Comparison of ENCODE assay signal across 13 mouse cellular contexts in genomic region chr13:52078561-52078960, GRCm38 (mm10).
A peak's percentile ranks its signal among the peaks of the same experiment; 100 is the strongest.
DNase-seq lines count a peak whose midpoint lies in the region; ATAC-seq and TF ChIP-seq lines count a peak whose summit lies in the region.
"Had no signal": no experiment of that assay in that cellular context is flagged by ENCODE, and none has a peak within 500 bp of the region (broad histone marks: within the 10 kb centered on the region; RNA-seq: fewer than 3 reads in every experiment).

No protein-coding gene starts in this region.

- TF ChIP-seq EP300 in CH12.LX (IDR thresholded peaks at IDR 0.05; ENCODE audit: low read length) = peak; percentile 61

- H3K27ac ChIP-seq in CH12.LX (ENCODE audit: insufficient read depth, low read depth) = peak overlapping the region; percentile 31; the same call in 1 of the 2 replicates
- H3K27ac ChIP-seq: midbrain, embryonic 12.5 days had no signal

- peak; percentile 97 for DNase-seq in heart, adult 11 months
- no peak for DNase-seq in heart, postnatal 36 days
- peak; percentile 77 for DNase-seq in CH12.LX (ENCODE audit: extremely low read depth)
- DNase-seq in induced T-regulatory cell, adult 2 months (ENCODE audit: low read depth) = peak; percentile 68
- DNase-seq in spleen, postnatal 36 days (ENCODE audit: low spot score in 2 of 2) = peak; percentile 85 to 89
- no peak for DNase-seq in layer of hippocampus, postnatal 10 days (ENCODE audit: low spot score in 2 of 2)
- DNase-seq in ovary, postnatal 36 days (ENCODE audit: low spot score) = no peak
- DNase-seq: adrenal gland, postnatal 10 days; cerebellum, postnatal 36 days; kidney, adult 2 months; right cerebral cortex, postnatal 14 days had no signal

- intact Hi-C loops in heart, postnatal 36 days (cut with DNase I) = loop anchor here (2.0 to 5.0 kb wide), 2 partner anchors 101 to 232 kb away; partner anchors contain the start of gene Gadd45g

- H3K9me3 ChIP-seq in CH12.LX (replicated peaks; ENCODE audit: low read length) = no peaks in the 10 kb centered on the region
- H3K9me3 ChIP-seq: midbrain, embryonic 12.5 days had no signal

- TF ChIP-seq RAD21 in CH12.LX (IDR thresholded peaks at IDR 0.05; ENCODE audit: low read depth, low read length) = no peak

- dilution Hi-C loops in CH12.LX (cut with MboI; ENCODE audit: extremely low pct_ligation_motif_present, extremely low pct_unique_long_range_greater_than_20kb, low sequenced_read_pairs) = no loop called here

- TF ChIP-seq POLR2A in CH12.LX (IDR thresholded peaks at IDR 0.05; ENCODE audit: low read depth, low read length) = no peak

- no peaks in the 10 kb centered on the region for H3K27me3 ChIP-seq in CH12.LX (replicated peaks)

- ATAC-seq in megakaryocyte-erythroid progenitor cell, adult 5-6 weeks (replicated peaks; ENCODE audit: low FRiP score, low TSS enrichment, poor library complexity, severe bottlenecking) = no peak

- in situ Hi-C loops in CH12.LX (cut with MboI; ENCODE audit: low pct_ligation_motif_present, low pct_unique_long_range_greater_than_20kb, low sequenced_read_pairs) = no loop called here

- H3K4me1 ChIP-seq in CH12.LX (ENCODE audit: control insufficient read depth in 1 of 2, insufficient read depth in 2 of 2) = peaks cover 20 to 55% of the 10 kb centered on the region in 2 experiments
- H3K4me1 ChIP-seq: midbrain, embryonic 12.5 days had no signal

- no peak for TF ChIP-seq CTCF in CH12.LX (conservative IDR thresholded peaks at IDR 0.05 in 1 of 2, IDR thresholded peaks at IDR 0.05 in 1 of 2; ENCODE audit: low read depth in 2 of 2, low read length in 2 of 2)

- H3K4me2 ChIP-seq in CH12.LX (ENCODE audit: insufficient read depth, low read depth, poor library complexity, severe bottlenecking) = no peak overlapping the region
- H3K4me2 ChIP-seq: midbrain, embryonic 12.5 days had no signal

- H3K9ac ChIP-seq in CH12.LX (ENCODE audit: insufficient read depth, low read depth) = no peak overlapping the region
- H3K9ac ChIP-seq: midbrain, embryonic 12.5 days had no signal

- H3K4me3 ChIP-seq in CH12.LX (replicated peaks in 1 of 3; ENCODE audit: low read depth in 2 of 3, low read length in 2 of 3, poor library complexity in 1 of 3) = no peak overlapping the region
- H3K4me3 ChIP-seq: midbrain, embryonic 12.5 days had no signal

- H3K79me2 ChIP-seq in CH12.LX (replicated peaks; ENCODE audit: control insufficient read depth, extremely low read depth, insufficient read depth, poor library complexity, severe bottlenecking) = no peaks in the 10 kb centered on the region

- H3K36me3 ChIP-seq in CH12.LX (replicated peaks in 1 of 2; ENCODE audit: control insufficient read depth in 1 of 2, insufficient read depth in 1 of 2, low read length in 1 of 2) = no peaks in the 10 kb centered on the region
- H3K36me3 ChIP-seq: midbrain, embryonic 12.5 days had no signal

TF ChIP-seq in CH12.LX, 34 proteins besides CTCF, POLR2A, EP300 and RAD21:
- TF ChIP-seq MXI1 (IDR thresholded peaks at IDR 0.05; ENCODE audit: low read depth, low read length) (peak; percentile 85), NRF1 (IDR thresholded peaks at IDR 0.05; ENCODE audit: low read depth, low read length) (no peak), MAFK (IDR thresholded peaks at IDR 0.05; ENCODE audit: insufficient replicate concordance, low read length) (no peak), SIN3A (IDR thresholded peaks at IDR 0.05; ENCODE audit: low read length) (peak; percentile 43), TCF12 (IDR thresholded peaks at IDR 0.05; ENCODE audit: low read depth, low read length) (peak; percentile 41; the same call in 1 of the 2 replicates), CHD1 (IDR thresholded peaks at IDR 0.05; ENCODE audit: low read depth, low read length) (no peak), HCFC1 (IDR thresholded peaks at IDR 0.05; ENCODE audit: low read depth, low read length) (peak; percentile 55), MYC (IDR thresholded peaks at IDR 0.05; ENCODE audit: low read depth, low read length) (peak; percentile 98), NELFE (IDR thresholded peaks at IDR 0.05; ENCODE audit: low read depth, low read length) (peak; percentile 37; the same call in 1 of the 2 replicates), ZMIZ1 (IDR thresholded peaks at IDR 0.05; ENCODE audit: low read depth, low read length) (no peak), USF2 (conservative IDR thresholded peaks at IDR 0.05; ENCODE audit: low read depth, low read length) (peak; percentile 71), MAX (IDR thresholded peaks at IDR 0.05; ENCODE audit: low read length) (peak; percentile 98), RCOR1 (conservative IDR thresholded peaks at IDR 0.05; ENCODE audit: low read depth, low read length) (no peak), BHLHE40 (IDR thresholded peaks at IDR 0.05; ENCODE audit: low read depth, low read length) (peak; percentile 81), IRF4 (IDR thresholded peaks at IDR 0.05; ENCODE audit: low read depth, low read length) (peak; percentile 77), JUN (IDR thresholded peaks at IDR 0.05; ENCODE audit: insufficient read depth, low read depth, low read length) (no peak), JUND (conservative IDR thresholded peaks at IDR 0.05; ENCODE audit: low read depth, low read length) (no peak), TBP (conservative IDR thresholded peaks at IDR 0.05; ENCODE audit: low read depth, low read length) (0 out of 2 replicates have a peak, but pooled peaks have one; percentile 25), ETS1 (conservative IDR thresholded peaks at IDR 0.05; ENCODE audit: low read depth, low read length) (peak; percentile 90), USF1 (IDR thresholded peaks at IDR 0.05; ENCODE audit: low read depth, low read length) (peak; percentile 81), ZNF384 (IDR thresholded peaks at IDR 0.05; ENCODE audit: low read depth, low read length) (no peak), ELF1 (IDR thresholded peaks at IDR 0.05; ENCODE audit: low read depth, low read length) (peak; percentile 88), CHD2 (IDR thresholded peaks at IDR 0.05; ENCODE audit: low read length) (peak; percentile 35; the same call in 1 of the 2 replicates), MEF2A (IDR thresholded peaks at IDR 0.05; ENCODE audit: borderline replicate concordance, low read depth, low read length) (peak; percentile 47; the same call in 1 of the 2 replicates)

Comparison
In these comparisons a context has a peak if more than half of its experiments do, and no peak if none do; other contexts are left out.
1. DNase-seq: peak in heart, adult 11 months (single experiment), CH12.LX (single experiment), induced T-regulatory cell, adult 2 months (single experiment) and spleen, postnatal 36 days (2 of 2); none in heart, postnatal 36 days (0 of 2), layer of hippocampus, postnatal 10 days (0 of 2) and ovary, postnatal 36 days (single experiment).